Mouse (Mus musculus): ENCODE data around the gene Zfp740.
"Not testable (repeated sequence)": the region's sequence is repeated elsewhere in the genome, so short reads cannot be mapped to it uniquely, and the experiment has no call there.

Zfp740 gene

DNA sequence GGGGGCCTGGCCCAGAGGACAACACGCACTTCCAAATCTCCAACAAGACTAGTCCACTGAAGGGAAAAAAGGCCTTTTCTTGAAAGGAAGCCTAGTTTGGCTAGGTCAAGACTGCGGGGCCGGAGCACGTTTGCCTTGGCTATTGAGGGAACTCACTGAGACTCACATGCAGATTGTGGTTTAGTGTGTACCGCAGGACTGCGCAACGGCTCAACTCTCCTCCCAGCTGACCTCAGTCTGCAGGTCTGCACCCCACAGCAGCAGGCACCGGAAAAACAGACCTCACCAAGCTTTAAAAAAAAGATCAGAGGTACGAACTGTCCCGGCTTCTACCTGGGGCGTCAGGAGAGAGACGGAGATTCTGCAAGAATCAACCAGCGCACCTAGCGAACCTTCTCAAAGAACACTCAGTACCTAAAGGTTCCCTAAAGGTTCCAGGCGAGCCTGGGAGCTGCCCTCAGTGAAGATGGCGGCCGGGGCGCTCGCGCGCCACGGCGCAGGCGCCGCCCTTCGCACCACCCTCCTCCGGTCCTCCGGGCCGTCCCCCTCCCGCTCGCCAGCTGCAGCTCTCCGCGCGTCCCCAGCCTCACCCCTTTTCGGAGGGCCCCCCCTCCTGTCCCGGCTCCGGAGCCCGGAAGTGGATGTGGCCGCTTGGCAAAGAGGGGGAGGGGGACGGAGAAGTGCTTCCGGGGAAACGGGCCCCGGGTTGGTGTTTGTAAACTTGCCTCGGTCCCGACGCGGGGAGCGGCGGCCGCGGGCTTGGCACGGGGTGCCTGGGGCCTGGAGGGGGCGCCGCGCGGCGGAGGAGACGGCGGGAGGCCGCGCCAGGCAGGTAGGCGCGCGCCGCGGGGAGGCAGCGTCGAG lies at the start of gene Zfp740:
Zfp740 (plus strand) TSS at position 279 of the 864 bp plus-strand sequence.
- peak; percentile 96 to 99 for DNase-seq

GRCm38 (mm10) chr15:102155006-102155405 lies 48.0 kb upstream of the Zfp740 start:
- not testable (repeated sequence) for DNase-seq

- peak in 1 of 2 experiments; percentile 47 for DNase-seq
Measured at GRCm38 (mm10) chr15:102156836-102157235, 46.2 kb upstream of the Zfp740 start.

GRCm38 (mm10) chr15:102160415-102161060 lies 42.5 kb upstream of the Zfp740 start:
- DNase-seq = peak in 1 of 2 experiments; percentile 36

- DNase-seq = no peak
Measured at GRCm38 (mm10) chr15:102163900-102164693, 39.0 kb upstream of the Zfp740 start.

GRCm38 (mm10) chr15:102165468-102166100 lies 37.5 kb upstream of the Zfp740 start:
- peak in 1 of 2 experiments; percentile 16 for DNase-seq

- DNase-seq = peak in 1 of 2 experiments; percentile 41
Measured at GRCm38 (mm10) chr15:102167620-102168021, 35.4 kb upstream of the Zfp740 start.

- peak in 1 of 2 experiments; percentile 41 for DNase-seq
Measured at GRCm38 (mm10) chr15:102169064-102169463, 34.0 kb upstream of the Zfp740 start.

DNA sequence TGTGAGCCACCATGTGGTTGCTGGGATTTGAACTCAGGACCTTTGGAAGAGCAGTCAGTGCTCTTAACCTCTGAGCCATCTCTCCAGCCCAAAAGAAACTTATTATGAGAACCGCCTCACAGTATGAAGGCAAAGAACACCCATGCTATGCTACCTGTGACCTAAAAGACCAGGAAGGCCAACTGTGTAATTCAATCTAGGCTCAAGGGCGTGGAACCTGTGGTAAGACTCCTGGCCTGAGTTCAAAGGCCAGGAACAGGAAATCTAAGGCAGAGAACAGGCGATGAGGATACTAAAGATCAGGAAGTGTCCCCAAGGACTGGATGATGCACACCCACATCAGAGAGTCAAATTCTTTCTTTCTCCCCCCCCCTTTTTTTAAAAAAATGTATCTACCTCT lies 29.5 kb upstream of the Zfp740 start:
- no peak for DNase-seq

DNA sequence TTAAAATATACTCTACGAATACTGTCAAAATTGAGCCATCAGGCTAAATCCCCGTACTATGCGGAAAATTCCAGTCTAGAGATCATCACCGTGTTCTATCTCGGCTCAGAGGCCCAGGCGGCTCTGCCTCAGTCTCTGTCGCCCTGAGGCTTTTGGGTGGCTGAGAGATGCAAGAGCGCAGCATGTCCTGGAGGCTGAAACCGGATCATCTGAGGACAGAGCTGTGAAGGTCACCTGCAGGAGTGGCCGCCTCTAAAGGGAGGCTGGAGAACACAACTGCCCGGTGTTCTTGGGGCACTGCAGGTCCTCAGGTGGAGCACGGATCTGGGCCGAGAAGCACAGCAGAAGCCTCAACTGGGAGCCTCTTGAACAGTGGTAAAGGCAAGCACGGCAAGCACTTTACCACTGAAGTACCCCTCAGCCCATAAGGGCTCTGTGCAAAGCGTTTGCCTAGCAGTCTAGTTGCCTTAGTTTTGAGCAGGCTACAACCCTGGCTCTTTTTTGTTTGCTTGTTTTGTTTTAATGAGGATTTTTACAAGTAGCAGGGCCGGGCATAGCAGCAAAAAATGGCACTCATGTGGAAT lies 27.2 kb upstream of the Zfp740 start:
- DNase-seq = no peak

DNA sequence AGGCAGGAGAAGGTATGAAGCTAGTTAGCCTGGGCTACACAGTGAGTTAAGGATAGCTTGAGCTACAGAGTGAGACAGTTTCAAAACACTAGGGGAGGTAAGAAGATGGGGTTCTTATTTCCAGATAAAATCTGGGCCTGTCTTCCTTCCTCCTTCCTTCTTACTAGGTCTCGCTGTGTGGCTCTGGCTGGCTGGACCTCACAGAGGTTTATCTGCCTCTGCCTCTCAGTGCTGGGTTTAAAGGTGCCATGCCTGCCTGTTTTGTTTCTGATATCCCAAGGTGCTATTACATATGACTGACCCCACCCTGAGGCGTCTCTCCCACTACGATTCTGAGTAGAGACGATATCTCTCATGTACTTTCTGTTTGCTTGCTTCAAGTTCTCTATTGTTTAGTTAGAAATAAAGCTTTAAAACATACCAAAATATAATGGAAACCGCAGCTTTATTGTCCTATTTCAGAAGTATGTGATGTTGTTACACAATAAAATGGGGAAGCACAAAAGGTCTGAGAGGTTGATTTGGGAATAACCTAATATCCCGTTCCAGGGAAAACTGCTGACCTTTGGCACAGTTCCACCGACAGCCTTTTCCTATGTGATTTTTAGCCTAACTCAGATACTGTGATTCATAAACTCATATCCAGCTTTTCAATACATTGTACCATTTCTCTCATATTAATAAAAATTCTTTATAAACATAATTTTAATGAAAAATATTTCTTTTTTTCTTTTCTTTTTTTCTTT lies 26.3 kb upstream of the Zfp740 start:
- DNase-seq = peak in 1 of 2 experiments; percentile 67

GRCm38 (mm10) chr15:102177417-102177816 lies 25.6 kb upstream of the Zfp740 start:
- DNase-seq = no peak

DNA sequence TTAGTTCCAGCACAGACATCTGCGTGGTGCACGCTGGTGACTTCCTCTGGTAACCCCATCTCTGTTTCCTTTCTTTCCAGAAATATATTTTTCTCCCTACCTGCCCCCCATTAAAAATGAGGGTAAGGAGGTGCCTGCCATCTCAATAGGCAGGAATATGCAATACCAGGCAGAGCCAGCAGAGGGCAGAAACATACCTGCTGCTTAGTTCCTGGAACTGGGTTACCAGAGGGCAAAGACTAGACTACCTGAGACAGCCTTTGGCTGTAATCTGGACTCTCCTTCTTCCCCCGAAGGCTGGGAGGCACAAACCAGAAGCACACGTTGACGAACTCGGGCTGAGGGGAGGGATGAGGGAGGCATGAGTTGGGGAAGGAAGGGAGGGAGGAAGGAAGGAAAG lies 24.8 kb upstream of the Zfp740 start:
- peak; percentile 86 to 94 for DNase-seq

DNA sequence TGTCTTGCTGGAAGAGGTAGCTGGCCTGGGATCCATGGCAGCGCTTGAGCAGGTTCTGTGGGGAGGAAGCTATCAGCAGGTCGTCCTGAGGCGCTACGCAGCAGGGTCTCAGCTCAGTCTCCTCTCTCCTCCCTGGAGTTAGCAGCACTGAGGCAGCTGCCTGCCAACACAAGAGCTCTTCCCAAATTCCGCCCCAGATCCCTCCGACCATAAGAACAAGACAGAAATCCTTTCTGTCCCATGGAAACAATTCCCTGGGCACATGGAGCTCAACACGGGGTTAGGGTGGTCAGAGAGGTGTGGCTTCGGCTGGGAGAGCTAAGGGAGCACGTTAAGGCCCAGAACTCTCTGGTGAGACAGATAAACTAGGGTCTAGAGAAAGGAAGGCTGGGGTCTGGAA lies 23.9 kb upstream of the Zfp740 start:
- DNase-seq = no peak

DNA sequence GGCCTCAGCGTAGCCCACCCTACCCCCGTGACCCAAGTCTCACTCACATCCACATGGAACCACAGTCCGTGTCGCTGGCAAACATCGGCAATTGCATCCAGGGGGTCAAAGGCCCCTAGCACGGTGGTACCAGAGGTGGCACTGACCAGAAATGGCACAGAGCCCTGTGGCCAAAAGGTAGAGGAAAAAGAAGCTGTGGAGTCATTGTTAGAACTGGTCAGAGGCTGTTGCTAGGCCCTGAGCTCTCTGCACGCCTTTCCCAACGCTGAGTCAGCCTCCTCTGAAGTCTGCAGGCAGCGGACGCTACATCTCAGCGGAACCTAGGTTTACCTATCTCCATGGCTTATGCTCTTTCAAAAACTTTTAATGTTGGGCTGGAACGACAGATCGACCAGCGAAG lies 23.1 kb upstream of the Zfp740 start:
- peak in 1 of 2 experiments; percentile 69 for DNase-seq

DNA sequence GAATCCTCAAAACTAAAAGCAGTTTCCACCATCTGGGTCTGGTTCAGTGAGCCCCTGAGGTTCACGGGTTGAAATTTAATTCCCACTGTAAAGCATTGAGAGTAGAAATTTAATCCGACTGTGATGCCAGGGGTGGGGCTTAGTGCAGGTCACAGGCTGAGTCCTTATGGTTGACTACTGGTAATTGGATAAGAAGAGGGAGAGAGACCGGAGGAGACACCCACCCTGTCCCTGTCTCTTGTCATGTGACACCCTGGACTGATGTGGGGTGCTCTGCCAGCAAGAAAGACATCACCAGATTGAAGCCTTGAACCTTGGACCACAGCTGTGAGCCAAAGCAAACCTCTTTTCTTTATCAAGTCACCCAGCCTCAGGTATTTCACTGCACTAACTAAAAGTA lies 20.0 kb upstream of the Zfp740 start:
- DNase-seq = peak; percentile 77 to 91

DNA sequence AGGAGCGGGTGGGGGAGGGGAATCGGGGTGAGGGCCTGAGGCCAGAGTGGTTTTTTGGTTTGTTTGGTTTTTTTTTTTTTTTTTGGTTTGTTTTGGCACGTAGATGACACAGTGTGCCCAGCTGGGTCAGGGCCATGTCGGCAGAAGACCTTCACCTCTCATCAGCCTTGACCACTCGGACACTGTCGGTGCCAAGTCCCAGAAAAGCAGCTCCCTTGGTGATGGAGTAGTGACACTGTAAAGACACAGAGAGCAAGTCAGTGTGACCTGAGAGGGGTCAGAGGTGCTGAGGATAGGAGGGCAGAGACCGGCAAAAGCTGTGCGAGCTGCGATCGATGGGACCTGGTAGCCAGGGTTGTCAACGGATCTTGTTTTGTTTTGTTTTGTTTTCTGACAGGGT lies 16.8 kb upstream of the Zfp740 start:
- DNase-seq = peak in 1 of 2 experiments; percentile 67

GRCm38 (mm10) chr15:102188096-102188495 lies 15.0 kb upstream of the Zfp740 start:
- peak in 1 of 2 experiments; percentile 69 for DNase-seq

DNA sequence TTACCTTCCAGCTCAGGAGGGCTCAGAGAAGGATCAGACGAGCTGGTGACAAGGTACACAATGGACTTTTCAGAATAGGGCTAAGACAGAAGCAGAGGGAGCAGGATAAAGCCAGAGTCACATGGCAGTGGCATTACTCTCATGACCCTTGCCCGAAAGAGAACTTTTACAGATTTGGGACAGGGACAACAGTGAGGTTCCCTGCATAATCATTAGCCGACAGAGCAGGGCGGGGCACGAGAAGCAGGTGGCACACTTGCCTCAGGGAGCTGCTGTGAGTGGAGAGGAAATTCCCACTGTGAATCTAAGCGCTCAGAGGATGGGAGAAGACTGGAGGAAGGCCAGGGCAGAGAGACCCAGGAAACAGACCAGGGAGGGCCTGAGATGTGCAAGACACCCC lies 14.2 kb upstream of the Zfp740 start:
- DNase-seq = peak; percentile 70 to 83

- DNase-seq = no peak
Measured at GRCm38 (mm10) chr15:102191699-102192098, 11.3 kb upstream of the Zfp740 start.

- no peak for DNase-seq
Measured at GRCm38 (mm10) chr15:102192271-102192812, 10.7 kb upstream of the Zfp740 start.

Measured in kidney, postnatal 25 days (tissue).